Mouse (Mus musculus) bone marrow macrophage, adult 2 months (primary cell): Measurements from ENCODE around the gene Igsf21. TPM values are rescaled to one million over a fixed set of nuclear protein-coding genes. Genes with fewer than 3 reads are reported as not detected.

ENCODE experiments used
- H3K27ac ChIP-seq: 2 replicates; pipeline ENCODE4 v1.5.1; 2012; ENCODE audit warnings: low read depth, low read length; ENCODE audit not compliant: insufficient read depth
- H3K4me1 ChIP-seq: 2 replicates; pipeline ENCODE4 v1.6.1; 2012; ENCODE audit warnings: low read length; ENCODE audit not compliant: control insufficient read depth, insufficient read depth
- H3K4me3 ChIP-seq: 2 replicates; pipeline ENCODE4 v1.5.1; 2012; ENCODE audit warnings: mild to moderate bottlenecking, low read length, moderate library complexity; ENCODE audit not compliant: insufficient read depth
- CTCF ChIP-seq: IDR thresholded peaks from 2 replicates; pipeline ENCODE4 v1.5.1; 2012; ENCODE audit warnings: low read depth, mild to moderate bottlenecking, low read length, moderate library complexity
- POLR2A ChIP-seq: IDR thresholded peaks from 2 replicates; pipeline ENCODE4 v1.6.1; 2012; ENCODE audit warnings: mild to moderate bottlenecking, low read depth, low read length, borderline replicate concordance
- polyA plus RNA-seq: library from polyadenylated mRNA; stranded (reverse); fragments of >200 nt; gene quantifications from 2 replicates; pipeline ENCODE4 v1.2.4, GENCODE M21; 2012; ENCODE audit not compliant: missing spikeins, insufficient read depth, insufficient read length

Igsf21 gene
- polyA plus RNA-seq, 1 experiment, result not detected

GRCm38 (mm10) chr4:140029324-140030039 is 217.1 kb downstream of the Igsf21 start:
- Histone ChIP-seq H3K4me1 (no peaks in the 10 kb centered on the region), H3K27ac (no peak overlapping the region), H3K4me3 (no peak overlapping the region)
- TF ChIP-seq CTCF (no peak), POLR2A (no peak)

- H3K4me3 ChIP-seq, result no peak overlapping the region
- no peak overlapping the region for H3K27ac ChIP-seq
- no peaks in the 10 kb centered on the region for H3K4me1 ChIP-seq
- TF ChIP-seq POLR2A, result no peak
- TF ChIP-seq CTCF, result no peak
Observed at GRCm38 (mm10) chr4:140023833-140024232, 222.8 kb downstream of the Igsf21 start.

GRCm38 (mm10) chr4:140015916-140016315 is 230.7 kb downstream of the Igsf21 start:
- no peak overlapping the region for H3K27ac ChIP-seq
- TF ChIP-seq CTCF, result no peak
- H3K4me3 ChIP-seq, result no peak overlapping the region
- no peaks in the 10 kb centered on the region for H3K4me1 ChIP-seq

- Histone ChIP-seq H3K4me3 (no peak overlapping the region), H3K27ac (no peak overlapping the region), H3K4me1 (no peaks in the 10 kb centered on the region)
- TF ChIP-seq POLR2A, result no peak
- TF ChIP-seq CTCF, result no peak
Observed at GRCm38 (mm10) chr4:140010728-140011470, 235.7 kb downstream of the Igsf21 start.

- TF ChIP-seq POLR2A, result no peak
- TF ChIP-seq CTCF, result no peak
- no peak overlapping the region for H3K27ac ChIP-seq
- H3K4me3 ChIP-seq, result no peak overlapping the region
- H3K4me1 ChIP-seq, result no peaks in the 10 kb centered on the region
Observed at GRCm38 (mm10) chr4:140004932-140005331, 241.7 kb downstream of the Igsf21 start.

GRCm38 (mm10) chr4:140004170-140004569 is 242.4 kb downstream of the Igsf21 start:
- Histone ChIP-seq H3K27ac (no peak overlapping the region), H3K4me3 (no peak overlapping the region), H3K4me1 (no peaks in the 10 kb centered on the region)
- TF ChIP-seq POLR2A (no peak), CTCF (no peak)

GRCm38 (mm10) chr4:140002069-140002468 is 244.5 kb downstream of the Igsf21 start:
- no peak overlapping the region for H3K27ac ChIP-seq
- no peak overlapping the region for H3K4me3 ChIP-seq
- no peaks in the 10 kb centered on the region for H3K4me1 ChIP-seq
- TF ChIP-seq CTCF, result no peak
- TF ChIP-seq POLR2A, result no peak

- no peak overlapping the region for H3K4me3 ChIP-seq
- no peak overlapping the region for H3K27ac ChIP-seq
- H3K4me1 ChIP-seq, result no peaks in the 10 kb centered on the region
- TF ChIP-seq POLR2A (no peak), CTCF (no peak)
Observed at GRCm38 (mm10) chr4:140000911-140001310, 245.7 kb downstream of the Igsf21 start.

- H3K4me1 ChIP-seq, result no peaks in the 10 kb centered on the region
- H3K4me3 ChIP-seq, result no peak overlapping the region
- no peak overlapping the region for H3K27ac ChIP-seq
- no peak for TF ChIP-seq CTCF
- no peak for TF ChIP-seq POLR2A
Observed at GRCm38 (mm10) chr4:139999033-139999432, 247.6 kb downstream of the Igsf21 start.

GRCm38 (mm10) chr4:139995659-139996058 is 250.9 kb downstream of the Igsf21 start:
- TF ChIP-seq POLR2A (no peak), CTCF (no peak)

More at GRCm38 (mm10) chr4:139995659-139996058, 250.9 kb downstream of the Igsf21 start:
- H3K4me1 ChIP-seq, result no peaks in the 10 kb centered on the region
- no peak overlapping the region for H3K27ac ChIP-seq
- no peak overlapping the region for H3K4me3 ChIP-seq
